Mouse (Mus musculus) MEL (cell line): ENCODE results near the gene Gm11541. TPM values are rescaled to one million over a fixed set of nuclear protein-coding genes. Genes with fewer than 3 reads are reported as not detected.

Experiments
- DNase-seq: peaks from one replicate; pipeline ENCODE4 v3.0.0; 2011; ENCODE audit warnings: low read depth, low spot score
- H3K27ac ChIP-seq: 2 replicates; pipeline ENCODE4 v1.5.1; 2012; ENCODE audit warnings: low read depth, mild to moderate bottlenecking, control low read depth, low read length, moderate library complexity; ENCODE audit not compliant: control insufficient read depth
- H3K27me3 ChIP-seq, 2 experiments: fragments of 150-350 bp in 1 of 2; sonication (generic) in 1 of 2; 2 replicates each; pipeline ENCODE4 v1.6.1; 2012; ENCODE audit warnings: low read length in 2 of 2, mild to moderate bottlenecking in 2 of 2, improper control_type of control experiment in 1 of 2, moderate library complexity in 1 of 2; ENCODE audit not compliant: insufficient read depth in 2 of 2, control insufficient read depth in 1 of 2
- H3K36me3 ChIP-seq, 2 experiments: 2 replicates each; pipeline ENCODE4 v1.6.1; 2012 to 2014; ENCODE audit warnings: low read length in 2 of 2, improper control_type of control experiment in 1 of 2, inconsistent platforms in 1 of 2, mild to moderate bottlenecking in 1 of 2; ENCODE audit not compliant: insufficient read depth in 2 of 2, control insufficient read depth in 1 of 2
- H3K4me1 ChIP-seq, 2 experiments: fragments of 150-350 bp in 1 of 2; sonication (generic) in 1 of 2; 2 replicates each; pipeline ENCODE4 v1.6.1; 2012; ENCODE audit warnings: low read length in 2 of 2, improper control_type of control experiment in 1 of 2, mild to moderate bottlenecking in 1 of 2; ENCODE audit not compliant: insufficient read depth in 2 of 2, control insufficient read depth in 1 of 2
- H3K4me3 ChIP-seq, 2 experiments: fragments of 150-350 bp in 1 of 2; sonication (generic) in 1 of 2; 2 replicates each; pipeline ENCODE4 v1.5.1; 2012; ENCODE audit warnings: low read depth in 2 of 2, low read length in 2 of 2, mild to moderate bottlenecking in 2 of 2, moderate library complexity in 2 of 2, control low read depth in 1 of 2, improper control_type of control experiment in 1 of 2; ENCODE audit not compliant: control insufficient read depth in 1 of 2, insufficient read depth in 1 of 2
- H3K79me2 ChIP-seq: 2 replicates; pipeline ENCODE4 v1.6.1; 2012; ENCODE audit warnings: mild to moderate bottlenecking, low read length, moderate library complexity; ENCODE audit not compliant: control insufficient read depth, poor library complexity, insufficient read depth
- H3K9ac ChIP-seq: 2 replicates; pipeline ENCODE4 v1.6.1; 2012; ENCODE audit warnings: low read depth, mild to moderate bottlenecking, control low read depth, low read length, moderate library complexity; ENCODE audit not compliant: control insufficient read depth, poor library complexity, severe bottlenecking
- H3K9me3 ChIP-seq: fragments of 150-350 bp; sonication (generic); replicated peaks from 2 replicates; pipeline ENCODE4 v1.6.1; 2012; ENCODE audit warnings: mild to moderate bottlenecking, low read length, improper control_type of control experiment, moderate library complexity; ENCODE audit not compliant: insufficient read depth
- BHLHE40 ChIP-seq: IDR thresholded peaks from 2 replicates; pipeline ENCODE4 v1.6.1; 2012; ENCODE audit warnings: low read depth, mild to moderate bottlenecking, inconsistent platforms, low read length, improper control_type of control experiment, borderline replicate concordance
- CHD1 ChIP-seq: IDR thresholded peaks from 2 replicates; pipeline ENCODE4 v1.6.1; 2012; ENCODE audit warnings: low read depth, mild to moderate bottlenecking, inconsistent platforms, low read length, improper control_type of control experiment
- CHD2 ChIP-seq: IDR thresholded peaks from 2 replicates; pipeline ENCODE4 v1.6.1; 2011; ENCODE audit warnings: low read length, improper control_type of control experiment
- CTCF ChIP-seq, 3 experiments: IDR thresholded peaks in 2 of 3; conservative IDR thresholded peaks in 1 of 3; 2 replicates each; pipeline ENCODE4 v1.5.1; 2011 to 2012; ENCODE audit warnings: low read length in 3 of 3, low read depth in 2 of 3, mild to moderate bottlenecking in 2 of 3, improper control_type of control experiment in 1 of 3, inconsistent platforms in 1 of 3, mixed read lengths in 1 of 3, moderate library complexity in 1 of 3; ENCODE audit not compliant: control insufficient read depth in 1 of 3, insufficient read depth in 1 of 3, poor library complexity in 1 of 3, severe bottlenecking in 1 of 3
- E2F4 ChIP-seq: IDR thresholded peaks from 2 replicates; pipeline ENCODE4 v1.6.1; 2011; ENCODE audit warnings: low read depth, low read length, improper control_type of control experiment, borderline replicate concordance
- ELF1 ChIP-seq: IDR thresholded peaks from 2 replicates; pipeline ENCODE4 v1.6.1; 2014; ENCODE audit warnings: low read depth, mild to moderate bottlenecking, inconsistent platforms, low read length, improper control_type of control experiment, moderate library complexity
- EP300 ChIP-seq, 2 experiments: IDR thresholded peaks; 2 replicates each; pipeline ENCODE4 v1.6.1; 2011; ENCODE audit warnings: improper control_type of control experiment in 2 of 2, low read length in 2 of 2, low read depth in 1 of 2, mild to moderate bottlenecking in 1 of 2
- GABPA ChIP-seq: IDR thresholded peaks from 2 replicates; pipeline ENCODE4 v1.6.1; 2012; ENCODE audit warnings: low read depth, mild to moderate bottlenecking, inconsistent platforms, low read length, improper control_type of control experiment, moderate library complexity
- GATA1 ChIP-seq: IDR thresholded peaks from 2 replicates; pipeline ENCODE4 v1.6.1; 2011; ENCODE audit warnings: low read depth, low read length, improper control_type of control experiment
- HCFC1 ChIP-seq: IDR thresholded peaks from 2 replicates; pipeline ENCODE4 v1.6.1; 2012; ENCODE audit warnings: low read depth, mild to moderate bottlenecking, inconsistent platforms, low read length, improper control_type of control experiment, moderate library complexity
- KAT2A ChIP-seq: conservative IDR thresholded peaks from 2 replicates; pipeline ENCODE4 v1.6.1; 2012; ENCODE audit warnings: low read depth, low read length, improper control_type of control experiment, inconsistent platforms
- MAFK ChIP-seq: IDR thresholded peaks from 2 replicates; pipeline ENCODE4 v1.6.1; 2011; ENCODE audit warnings: low read depth, mild to moderate bottlenecking, low read length, improper control_type of control experiment, borderline replicate concordance
- MAX ChIP-seq: IDR thresholded peaks from 2 replicates; pipeline ENCODE4 v1.6.1; 2011; ENCODE audit warnings: low read length, improper control_type of control experiment
- MAZ ChIP-seq: IDR thresholded peaks from 2 replicates; pipeline ENCODE4 v1.6.1; 2012; ENCODE audit warnings: low read depth, mild to moderate bottlenecking, inconsistent platforms, low read length, improper control_type of control experiment
- MEF2A ChIP-seq: IDR thresholded peaks from 2 replicates; pipeline ENCODE4 v1.6.1; 2014; ENCODE audit warnings: low read depth, mild to moderate bottlenecking, inconsistent platforms, low read length, improper control_type of control experiment; ENCODE audit not compliant: poor library complexity, insufficient replicate concordance, severe bottlenecking; ENCODE audit errors: extremely low read depth
- MXI1 ChIP-seq: IDR thresholded peaks from 2 replicates; pipeline ENCODE4 v1.6.1; 2011; ENCODE audit warnings: mild to moderate bottlenecking, low read depth, low read length, improper control_type of control experiment
- MYB ChIP-seq: IDR thresholded peaks from 2 replicates; pipeline ENCODE4 v1.6.1; 2011; ENCODE audit warnings: mild to moderate bottlenecking, low read depth, low read length, improper control_type of control experiment
- MYC ChIP-seq: IDR thresholded peaks from 2 replicates; pipeline ENCODE4 v1.6.1; 2011; ENCODE audit warnings: low read depth, mild to moderate bottlenecking, low read length, improper control_type of control experiment, moderate library complexity
- NRF1 ChIP-seq: IDR thresholded peaks from 2 replicates; pipeline ENCODE4 v1.6.1; 2014; ENCODE audit warnings: low read depth, mild to moderate bottlenecking, inconsistent platforms, low read length, improper control_type of control experiment, moderate library complexity; ENCODE audit not compliant: poor library complexity, insufficient read depth, severe bottlenecking
- POLR2A ChIP-seq, 2 experiments: IDR thresholded peaks; 2 replicates each; pipeline ENCODE4 v1.6.1; 2011 to 2012; ENCODE audit warnings: low read length in 2 of 2, mild to moderate bottlenecking in 2 of 2, control low read depth in 1 of 2, improper control_type of control experiment in 1 of 2, low read depth in 1 of 2, moderate library complexity in 1 of 2; ENCODE audit not compliant: control insufficient read depth in 1 of 2, insufficient read depth in 1 of 2, poor library complexity in 1 of 2
- POLR2AphosphoS2 ChIP-seq: IDR thresholded peaks from 2 replicates; pipeline ENCODE4 v1.6.1; 2011; ENCODE audit warnings: low read length, improper control_type of control experiment
- POLR2AphosphoS5 ChIP-seq: IDR thresholded peaks from 2 replicates; pipeline ENCODE4 v1.6.1; 2012; ENCODE audit warnings: low read depth, borderline replicate concordance, mild to moderate bottlenecking, inconsistent platforms, low read length, moderate library complexity, mixed read lengths
- RAD21 ChIP-seq: IDR thresholded peaks from 2 replicates; pipeline ENCODE4 v1.6.1; 2011; ENCODE audit warnings: mild to moderate bottlenecking, low read depth, low read length, improper control_type of control experiment
- RCOR1 ChIP-seq: IDR thresholded peaks from 2 replicates; pipeline ENCODE4 v1.6.1; 2012; ENCODE audit warnings: low read depth, mild to moderate bottlenecking, inconsistent platforms, low read length, improper control_type of control experiment
- SIN3A ChIP-seq: IDR thresholded peaks from 2 replicates; pipeline ENCODE4 v1.6.1; 2012; ENCODE audit warnings: low read length, improper control_type of control experiment, inconsistent platforms
- SMC3 ChIP-seq: IDR thresholded peaks from 2 replicates; pipeline ENCODE4 v1.6.1; 2011; ENCODE audit warnings: low read depth, low read length, improper control_type of control experiment
- TBP ChIP-seq: IDR thresholded peaks from 2 replicates; pipeline ENCODE4 v1.8.0; 2011; ENCODE audit warnings: low read depth, low read length, improper control_type of control experiment
- TCF12 ChIP-seq: IDR thresholded peaks from 2 replicates; pipeline ENCODE4 v1.6.1; 2014; ENCODE audit warnings: low read depth, mild to moderate bottlenecking, inconsistent platforms, low read length, improper control_type of control experiment, moderate library complexity
- UBTF ChIP-seq: IDR thresholded peaks from 2 replicates; pipeline ENCODE4 v1.6.1; 2012; ENCODE audit warnings: low read depth, mild to moderate bottlenecking, inconsistent platforms, low read length, improper control_type of control experiment, moderate library complexity, borderline replicate concordance; ENCODE audit not compliant: insufficient read depth
- USF1 ChIP-seq: IDR thresholded peaks from 2 replicates; pipeline ENCODE4 v1.6.1; 2014; ENCODE audit warnings: low read depth, mild to moderate bottlenecking, inconsistent platforms, low read length, improper control_type of control experiment, moderate library complexity
- USF2 ChIP-seq, 2 experiments: IDR thresholded peaks; 2 replicates each; pipeline ENCODE4 v1.6.1; 2011 to 2012; ENCODE audit warnings: improper control_type of control experiment in 2 of 2, low read length in 2 of 2, borderline replicate concordance in 1 of 2, inconsistent platforms in 1 of 2, low read depth in 1 of 2, mild to moderate bottlenecking in 1 of 2; ENCODE audit not compliant: insufficient read depth in 1 of 2
- ZC3H11A ChIP-seq: IDR thresholded peaks from 2 replicates; pipeline ENCODE4 v1.6.1; 2012; ENCODE audit warnings: low read depth, mild to moderate bottlenecking, inconsistent platforms, low read length, improper control_type of control experiment
- ZKSCAN1 ChIP-seq: IDR thresholded peaks from 2 replicates; pipeline ENCODE4 v1.6.1; 2012; ENCODE audit warnings: low read depth, mild to moderate bottlenecking, inconsistent platforms, low read length, improper control_type of control experiment, moderate library complexity
- ZMIZ1 ChIP-seq: IDR thresholded peaks from 2 replicates; pipeline ENCODE4 v1.6.1; 2012; ENCODE audit warnings: low read depth, mild to moderate bottlenecking, inconsistent platforms, low read length, improper control_type of control experiment, moderate library complexity
- ZNF384 ChIP-seq: IDR thresholded peaks from 2 replicates; pipeline ENCODE4 v1.6.1; 2012; ENCODE audit warnings: low read depth, mild to moderate bottlenecking, inconsistent platforms, low read length, improper control_type of control experiment
- polyA plus RNA-seq, 2 experiments: library from polyadenylated mRNA; stranded (reverse) in 1 of 2; unstranded in 1 of 2; fragments of >175 nt in 1 of 2; fragments of >200 nt in 1 of 2; gene quantifications; 2 replicates each; pipeline versions ENCODE4 v1.2.1 to v1.2.4; 2012; ENCODE audit warnings: low replicate concordance in 2 of 2, low read depth in 1 of 2; ENCODE audit not compliant: insufficient read length in 2 of 2, insufficient read depth in 1 of 2, missing spikeins in 1 of 2
- total RNA-seq: library from RNA; depleted of rRNA; stranded (reverse); fragments of 300-350 nt; gene quantifications from 2 replicates; pipeline ENCODE4 v1.2.3, GENCODE M21; 2012

Gene Gm11541
- total and polyA plus RNA-seq, 3 experiments = not detected

GRCm38 (mm10) chr11:94653663-94654436 lies 50.4 kb downstream of the Gm11541 start, which contains the start of the genes Mrpl27 and Eme1:
Gene Mrpl27 (plus strand): TSS chr11:94653767.
Gene Eme1 (minus strand): TSS chr11:94653964.
- Histone ChIP-seq H3K27me3 (no peaks in the 10 kb centered on the region), H3K4me3 (peak within 1 kb of the TSS; percentile 85 to 87), H3K9me3 (no peaks in the 10 kb centered on the region), H3K27ac (peak within 1 kb of the TSS; percentile 87), H3K4me1 (peaks cover 6 to 8% of the 10 kb centered on the region in 2 experiments; a peak in 3 of 4 replicates), H3K36me3 (peaks cover 3 to 17% of the 10 kb centered on the region in 2 experiments; a peak in 2 of 4 replicates), H3K9ac (peak within 1 kb of the TSS; percentile 91), H3K79me2 (peaks cover 28% of the 10 kb centered on the region)
- peak; percentile 92 for DNase-seq
- TF ChIP-seq HCFC1 (peak; percentile 92), ZC3H11A (no peak), MXI1 (peak; percentile 87; the same call in 1 of the 2 replicates), E2F4 (peak; percentile 82; the same call in 1 of the 2 replicates), UBTF (no peak), RCOR1 (no peak; the same call in 1 of the 2 replicates), TBP (peak; percentile 86), CHD2 (peak; percentile 33; the same call in 1 of the 2 replicates), CHD1 (0 out of 2 replicates have a peak, but pooled peaks have one; percentile 6), RAD21 (no peak), MAFK (no peak), ELF1 (peak; percentile 95), MEF2A (no peak), GABPA (no peak), BHLHE40 (peak; percentile 91; the same call in 1 of the 2 replicates), SIN3A (peak; percentile 93), MYC (no peak), MAZ (peak; percentile 53; the same call in 1 of the 2 replicates), NRF1 (no peak), TCF12 (peak; percentile 67; the same call in 1 of the 2 replicates), ZKSCAN1 (no peak), POLR2AphosphoS2 (no peak; the same call in 1 of the 2 replicates), MYB (no peak), MAX (peak; percentile 90), CTCF (IDR thresholded peaks at IDR 0.05 in 2 of 3, conservative IDR thresholded peaks at IDR 0.05 in 1 of 3; ENCODE audit: control insufficient read depth in 1 of 3, insufficient read depth in 1 of 3, low read depth in 2 of 3, low read length in 3 of 3, poor library complexity in 1 of 3, severe bottlenecking in 1 of 3) (no peak), KAT2A (peak; percentile 74; the same call in 1 of the 2 replicates), USF2 (IDR thresholded peaks at IDR 0.05; ENCODE audit: borderline replicate concordance in 1 of 2, insufficient read depth in 1 of 2, low read depth in 1 of 2, low read length in 2 of 2) (peak; percentile 93 to 95), USF1 (peak; percentile 98), EP300 (IDR thresholded peaks at IDR 0.05; ENCODE audit: low read depth in 1 of 2, low read length in 2 of 2) (no peak; a peak in 1 of 4 replicates), SMC3 (no peak), GATA1 (no peak), POLR2AphosphoS5 (no peak), POLR2A (IDR thresholded peaks at IDR 0.05; ENCODE audit: control insufficient read depth in 1 of 2, insufficient read depth in 1 of 2, low read depth in 1 of 2, low read length in 2 of 2, poor library complexity in 1 of 2) (peak; percentile 91 to 95), ZNF384 (no peak), ZMIZ1 (no peak)
